ENCODE assay signal across 8 mouse cellular contexts in the genomic region with DNA sequence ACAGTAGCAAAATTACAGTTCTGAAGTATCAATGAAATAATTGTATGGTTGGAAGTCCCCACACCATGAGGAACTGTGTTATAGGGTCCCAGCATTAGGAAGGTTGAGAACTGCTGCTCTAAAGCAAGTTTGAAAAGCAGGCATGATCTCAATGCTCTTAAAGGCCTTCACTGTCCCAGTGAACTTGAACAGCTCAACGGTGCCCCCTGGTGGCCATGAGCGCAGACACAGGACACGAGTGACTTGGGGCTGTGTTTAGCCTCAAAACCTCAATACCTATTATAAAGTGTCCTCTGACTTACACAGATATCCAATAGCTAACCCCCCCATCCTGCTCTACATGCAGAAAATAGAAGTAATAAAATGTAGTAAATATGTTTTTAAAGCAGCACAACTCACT.
A peak's percentile ranks its signal among the peaks of the same experiment; 100 is the strongest.
DNase-seq lines count a peak whose midpoint lies in the region; ATAC-seq and TF ChIP-seq lines count a peak whose summit lies in the region.

No protein-coding gene starts in this region.

- DNase-seq in 3134 (ENCODE audit: extremely low read depth, insufficient read length, low spot score): peak; percentile 60
- DNase-seq in adrenal gland, postnatal 25 days: peak; percentile 94
- DNase-seq in embryonic facial prominence, embryonic 11.5 days (ENCODE audit: low spot score): peak; percentile 91
- peak; percentile 85 to 91 for DNase-seq in heart, adult 2 months
- DNase-seq in kidney, adult 8-10 months: peak; percentile 59 to 83
- DNase-seq in midbrain, postnatal 0 days (ENCODE audit: low spot score): peak; percentile 89
- DNase-seq in spleen, postnatal 14 days (ENCODE audit: low spot score in 2 of 2): peak; percentile 79 to 92

- intact Hi-C loops in heart, adult 2 months (cut with DNase I): loop anchor here (1.0 kb wide), 2 partner anchors 153 to 244 kb away; no protein-coding TSS in a partner anchor

- peak; percentile 90 for TF ChIP-seq EP300 in heart, adult 2 months (IDR thresholded peaks at IDR 0.05; ENCODE audit: insufficient read depth, low read depth, low read length)

- H3K4me1 ChIP-seq in embryonic facial prominence, embryonic 11.5 days (ENCODE audit: control insufficient read depth, insufficient read depth, low read length): no peaks in the 10 kb centered on the region
- H3K4me1 ChIP-seq in heart, adult 2 months (ENCODE audit: control insufficient read depth, insufficient read depth, low read length): peaks cover 8% of the 10 kb centered on the region
- H3K4me1 ChIP-seq in limb, embryonic 13.5 days: peaks cover 23% of the 10 kb centered on the region
- peaks cover 4% of the 10 kb centered on the region; the same call in 1 of the 2 replicates for H3K4me1 ChIP-seq in midbrain, postnatal 0 days (ENCODE audit: insufficient read depth, low read length)

- ATAC-seq in embryonic facial prominence, embryonic 11.5 days (replicated peaks; ENCODE audit: insufficient number of reproducible peaks, low FRiP score, low TSS enrichment, low read depth): peak; percentile 85; the same call in 1 of the 2 replicates
- peak; percentile 82 for ATAC-seq in limb, embryonic 13.5 days (ENCODE audit: low FRiP score, low read depth)
- peak; percentile 72; the same call in 1 of the 2 replicates for ATAC-seq in midbrain, postnatal 0 days (ENCODE audit: low FRiP score)

- no peaks in the 10 kb centered on the region for H3K79me2 ChIP-seq in heart, adult 2 months (replicated peaks; ENCODE audit: control insufficient read depth, insufficient read depth, low read length)

- TF ChIP-seq POLR2A in heart, adult 2 months (IDR thresholded peaks at IDR 0.05; ENCODE audit: insufficient read depth, low read depth, low read length): no peak

- no peak overlapping the region for H3K27ac ChIP-seq in embryonic facial prominence, embryonic 11.5 days (replicated peaks; ENCODE audit: low read depth, low read length)
- peak overlapping the region; percentile 56 for H3K27ac ChIP-seq in heart, adult 2 months
- H3K27ac ChIP-seq in limb, embryonic 13.5 days: no peak overlapping the region
- no peak overlapping the region for H3K27ac ChIP-seq in midbrain, postnatal 0 days (ENCODE audit: low read depth, low read length)

- TF ChIP-seq CTCF in heart, adult 2 months (IDR thresholded peaks at IDR 0.05): peak; percentile 97; the same call in 1 of the 2 replicates
- peak; percentile 97 for TF ChIP-seq CTCF in midbrain, postnatal 0 days (IDR thresholded peaks at IDR 0.05)

- H3K9ac ChIP-seq in embryonic facial prominence, embryonic 11.5 days (replicated peaks; ENCODE audit: low read length): no peak overlapping the region
- H3K9ac ChIP-seq in heart, adult 2 months (ENCODE audit: low read depth, low read length): no peak overlapping the region
- H3K9ac ChIP-seq in limb, embryonic 13.5 days: no peak overlapping the region
- H3K9ac ChIP-seq in midbrain, postnatal 0 days (replicated peaks; ENCODE audit: low read length, poor library complexity, severe bottlenecking): no peak overlapping the region

- H3K4me2 ChIP-seq in embryonic facial prominence, embryonic 11.5 days (ENCODE audit: low read depth, low read length): no peak overlapping the region
- no peak overlapping the region for H3K4me2 ChIP-seq in limb, embryonic 13.5 days (replicated peaks)
- H3K4me2 ChIP-seq in midbrain, postnatal 0 days (ENCODE audit: low read depth, low read length, poor library complexity, severe bottlenecking): no peak overlapping the region

- no peaks in the 10 kb centered on the region for H3K9me3 ChIP-seq in embryonic facial prominence, embryonic 11.5 days (replicated peaks; ENCODE audit: control insufficient read depth, low read length)
- H3K9me3 ChIP-seq in limb, embryonic 13.5 days: no peaks in the 10 kb centered on the region
- no peaks in the 10 kb centered on the region for H3K9me3 ChIP-seq in midbrain, postnatal 0 days (ENCODE audit: low read length)

- no peaks in the 10 kb centered on the region for H3K36me3 ChIP-seq in embryonic facial prominence, embryonic 11.5 days (replicated peaks; ENCODE audit: control insufficient read depth, insufficient read depth, low read depth, low read length)
- H3K36me3 ChIP-seq in heart, adult 2 months (ENCODE audit: control insufficient read depth, insufficient read depth, low read length): 0 out of 2 replicates have a peak, but pooled peaks cover 2% of the 10 kb centered on the region
- no peaks in the 10 kb centered on the region for H3K36me3 ChIP-seq in limb, embryonic 13.5 days
- H3K36me3 ChIP-seq in midbrain, postnatal 0 days (ENCODE audit: insufficient read depth, low read length): no peaks in the 10 kb centered on the region

- no peaks in the 10 kb centered on the region for H3K27me3 ChIP-seq in embryonic facial prominence, embryonic 11.5 days (ENCODE audit: control insufficient read depth, insufficient read depth, low read length)
- no peaks in the 10 kb centered on the region for H3K27me3 ChIP-seq in heart, adult 2 months (ENCODE audit: control insufficient read depth, insufficient read depth, low read length)
- no peaks in the 10 kb centered on the region for H3K27me3 ChIP-seq in limb, embryonic 13.5 days
- H3K27me3 ChIP-seq in midbrain, postnatal 0 days (ENCODE audit: insufficient read depth, low read length): no peaks in the 10 kb centered on the region

- H3K4me3 ChIP-seq in embryonic facial prominence, embryonic 11.5 days (ENCODE audit: low read depth, low read length): no peak overlapping the region
- H3K4me3 ChIP-seq in heart, adult 2 months: no peak overlapping the region
- no peak overlapping the region for H3K4me3 ChIP-seq in limb, embryonic 13.5 days
- H3K4me3 ChIP-seq in midbrain, postnatal 0 days (ENCODE audit: low read depth, low read length): no peak overlapping the region

- 2% methylated on average over 3 of the region's 3 CpGs for WGBS in embryonic facial prominence, embryonic 11.5 days
- 0% methylated on average over 3 of the region's 3 CpGs for WGBS in heart, adult 2 months
- WGBS in limb, embryonic 13.5 days: 0% methylated on average over 3 of the region's 3 CpGs
- WGBS in midbrain, postnatal 0 days: 0% methylated on average over 3 of the region's 3 CpGs
